Mouse (Mus musculus) mature B cell (primary cell): ENCODE measurements around the gene Dram1.

Experiments used
- in situ Hi-C: fragments of 300-500 bp; cut with MboI; formaldehyde crosslinking; loops from 2 replicates; pipeline ENCODE4 v1.14.3; 2019

Gene Dram1

DNA sequence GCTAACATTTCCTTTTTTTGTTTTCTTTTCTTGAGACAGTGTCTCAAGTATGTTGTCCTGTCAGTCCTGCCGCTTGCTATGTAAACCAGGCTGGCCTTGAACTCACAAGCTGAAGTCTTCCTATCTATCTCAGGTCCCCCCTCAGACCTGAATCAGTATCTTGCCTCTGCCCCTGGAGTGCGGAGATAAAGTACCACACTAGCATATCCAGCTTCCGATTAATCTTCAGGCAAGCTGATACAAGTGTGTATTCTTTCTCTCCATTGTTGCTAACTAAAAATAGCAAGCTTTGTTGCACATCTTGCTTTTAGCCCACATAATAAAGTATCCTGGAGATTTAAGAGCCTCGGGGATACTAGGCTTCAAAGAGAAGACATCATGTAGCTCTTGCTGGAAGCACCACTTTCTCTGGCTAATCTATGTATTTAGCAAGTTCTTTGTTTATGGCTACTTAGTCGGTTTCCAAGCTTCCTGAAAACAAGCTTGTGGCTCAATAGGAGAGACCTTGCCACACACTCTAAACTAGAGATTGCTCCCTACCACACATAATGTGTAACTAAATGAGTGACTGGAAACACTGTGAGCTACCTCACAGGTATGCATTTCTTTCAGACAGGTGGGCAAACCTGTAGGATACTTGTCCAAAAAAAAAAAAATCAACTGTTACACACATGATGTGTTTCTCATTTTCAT is 27.3 kb downstream of the Dram1 start:
- in situ Hi-C loops: no loop called here

DNA sequence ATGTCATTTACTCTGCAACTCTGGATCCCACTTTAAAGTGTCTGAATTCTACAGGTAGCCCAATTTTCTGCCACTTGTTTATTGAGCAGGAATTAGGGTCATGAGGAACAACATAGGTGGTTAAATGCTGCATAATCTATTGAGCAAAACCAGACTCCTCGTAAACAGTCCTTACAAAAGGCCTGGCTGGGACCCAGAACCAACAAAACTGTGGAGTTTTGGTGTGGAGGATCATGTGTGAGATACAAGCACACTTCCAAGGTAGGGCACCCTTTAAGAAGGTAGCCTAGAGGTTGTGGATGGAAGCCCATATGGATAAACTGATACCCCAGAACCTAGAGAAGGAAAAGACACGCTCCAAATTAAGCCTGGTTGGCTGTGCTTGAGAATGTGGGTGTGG is 28.2 kb downstream of the Dram1 start:
- in situ Hi-C loops: no loop called here

DNA sequence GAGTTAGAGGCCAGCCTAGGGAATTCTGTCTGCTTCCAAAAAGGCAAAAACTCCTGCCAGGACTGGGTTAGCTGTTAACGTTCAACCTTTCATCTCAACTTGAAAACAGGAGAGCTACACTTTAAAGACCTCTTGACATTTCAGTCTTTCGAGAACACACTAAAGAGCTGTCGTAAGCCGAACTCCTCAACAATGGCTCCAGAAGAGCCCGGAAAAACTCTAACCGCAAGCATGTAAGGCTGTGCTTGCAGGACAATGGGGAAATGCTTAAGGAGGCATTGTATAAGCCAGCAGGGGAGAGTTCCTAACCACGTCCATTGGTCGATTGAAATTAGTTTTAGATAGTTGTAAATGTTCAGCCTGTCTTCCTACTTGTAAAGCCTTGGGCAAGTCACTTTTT is 29.1 kb downstream of the Dram1 start:
- in situ Hi-C loops: no loop called here

DNA sequence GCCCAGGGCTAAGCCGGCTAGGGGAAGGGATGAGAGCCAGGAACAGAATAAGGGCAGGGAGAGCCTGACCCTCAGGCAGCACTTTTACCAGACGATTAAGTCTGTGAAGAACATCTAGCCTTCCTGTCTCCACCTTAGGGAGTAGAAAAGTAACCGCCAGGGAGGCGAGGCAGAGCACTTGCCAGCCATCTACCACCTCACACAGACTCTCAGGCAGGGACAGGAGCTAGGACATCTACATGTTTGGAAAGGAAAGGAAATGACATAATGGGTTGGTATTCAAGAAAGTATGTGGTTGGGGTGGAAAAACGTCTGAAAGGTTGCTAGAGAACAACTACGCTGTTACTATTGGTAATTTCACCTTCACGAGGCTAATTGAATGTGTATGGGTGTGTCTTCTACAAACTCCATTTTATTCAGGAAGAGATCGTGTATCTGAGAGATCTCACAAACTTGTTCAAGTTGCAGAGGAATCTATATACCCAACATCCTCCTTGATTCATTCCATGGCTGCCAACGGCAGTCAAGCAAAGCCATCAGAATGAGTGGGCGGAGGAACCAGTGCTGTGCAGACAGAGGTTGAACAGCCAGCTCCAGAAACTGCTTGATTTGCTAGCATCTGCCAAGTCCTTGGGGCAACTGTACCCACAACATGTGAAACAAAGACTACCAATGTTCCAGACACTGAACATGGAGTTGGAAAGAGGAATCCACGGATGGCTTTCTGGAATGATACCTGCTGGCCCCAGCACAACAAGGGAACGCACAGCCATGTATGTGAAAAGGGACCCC is 32.2 kb downstream of the Dram1 start:
- in situ Hi-C loops: no loop called here

DNA sequence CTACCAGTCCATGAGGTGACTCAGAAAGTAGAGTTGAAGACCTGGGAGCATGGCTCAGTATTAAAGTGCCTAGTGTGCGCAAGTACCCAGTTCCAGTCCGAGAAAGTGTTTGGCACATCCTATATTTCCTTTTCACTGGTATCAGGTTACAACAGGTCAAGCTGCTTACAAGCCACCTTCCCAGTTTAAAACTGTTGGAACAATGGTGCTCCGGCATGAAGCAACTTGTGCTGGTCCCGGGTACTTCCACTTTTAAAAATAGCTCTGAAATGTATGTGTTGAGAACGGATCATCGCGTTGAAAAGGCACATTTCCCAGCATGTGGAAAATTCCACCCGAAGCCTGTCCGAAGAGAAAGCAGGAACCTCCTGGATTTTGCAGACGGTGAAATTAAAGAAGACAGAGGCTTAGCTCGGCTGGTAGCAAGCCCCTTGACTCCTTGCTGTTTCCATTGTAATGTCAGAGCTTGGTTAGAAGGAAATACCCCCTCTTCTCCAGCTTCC is 32.9 kb downstream of the Dram1 start:
- in situ Hi-C loops: no loop called here

DNA sequence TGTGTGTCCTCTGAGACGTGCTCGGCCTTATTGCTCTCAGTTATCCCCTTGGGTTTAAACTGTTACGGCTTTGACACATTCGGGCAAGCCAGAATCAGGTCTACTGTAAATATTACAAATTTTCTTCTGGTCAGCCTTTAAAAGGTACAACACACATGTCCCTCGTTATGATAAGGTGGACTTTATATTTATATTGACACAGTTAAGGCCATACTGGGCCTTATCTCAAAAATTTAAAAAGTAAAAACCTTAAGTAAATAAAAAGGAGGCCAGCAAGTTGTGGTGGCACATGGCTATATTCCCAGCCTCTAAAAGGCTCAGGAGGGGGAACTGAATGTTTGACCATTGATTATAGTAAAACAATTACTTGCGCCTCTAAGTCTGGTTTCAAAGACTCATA is 37.5 kb downstream of the Dram1 start:
- in situ Hi-C loops: no loop called here

DNA sequence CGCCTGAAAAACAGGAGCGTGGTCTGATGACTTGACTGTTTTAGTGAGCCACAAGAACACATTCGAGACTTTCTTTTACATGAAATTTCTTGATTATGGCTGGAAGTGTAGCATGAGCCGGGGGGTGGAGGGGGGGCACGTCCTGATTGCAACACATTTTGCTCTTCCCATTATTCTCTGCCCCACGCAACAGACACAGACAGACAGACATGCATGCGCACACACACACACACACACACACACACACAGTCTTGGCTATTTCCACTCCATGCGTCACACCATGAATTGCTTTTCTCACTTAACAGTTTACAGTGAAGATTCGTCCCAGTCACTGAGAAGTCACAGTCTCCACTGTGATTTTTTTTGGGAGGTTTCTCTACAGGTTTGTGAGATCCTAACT is 38.2 kb downstream of the Dram1 start:
- in situ Hi-C loops: no loop called here

DNA sequence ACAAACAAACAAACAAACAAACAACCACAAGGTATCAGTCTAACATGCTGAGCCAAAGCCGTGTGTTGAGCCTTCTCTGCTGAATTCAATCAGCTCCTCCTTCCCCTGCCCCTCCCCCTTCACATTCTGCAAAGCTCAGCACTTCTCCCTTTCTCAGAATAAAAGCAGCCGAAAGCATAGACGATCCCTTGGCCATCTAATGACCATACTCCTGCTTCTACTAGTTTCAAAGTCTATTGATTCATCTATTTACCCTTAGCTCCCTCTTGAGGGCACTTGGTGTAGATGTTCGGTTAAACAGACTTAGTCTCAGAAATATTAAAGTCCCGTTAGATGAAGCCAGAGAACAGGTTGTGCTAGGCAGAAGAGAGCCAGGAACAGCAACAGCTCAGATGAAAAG is 48.2 kb downstream of the Dram1 start:
- in situ Hi-C loops: no loop called here

DNA sequence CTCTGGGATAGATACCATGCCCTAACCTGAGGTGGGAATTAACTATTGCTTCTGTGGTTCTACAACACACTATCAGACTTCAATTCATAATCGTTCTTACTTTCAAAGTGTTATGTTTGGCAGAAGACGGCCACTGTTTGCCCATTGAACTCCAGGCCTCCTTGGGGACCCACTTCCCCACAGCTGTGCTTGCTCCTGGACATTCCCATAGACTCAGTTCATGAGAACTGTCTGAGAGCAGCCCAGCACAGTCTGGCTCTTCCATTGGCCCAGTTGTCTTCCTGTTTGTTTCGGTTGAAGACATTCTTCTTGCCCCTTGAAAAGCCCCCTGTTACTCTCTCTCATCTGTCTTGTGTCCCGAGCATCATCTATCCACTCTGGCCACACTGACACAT is 50.8 kb downstream of the Dram1 start:
- in situ Hi-C loops: loop anchor here (10.0 kb wide), 1 partner anchor 773 kb away; no protein-coding TSS in a partner anchor

DNA sequence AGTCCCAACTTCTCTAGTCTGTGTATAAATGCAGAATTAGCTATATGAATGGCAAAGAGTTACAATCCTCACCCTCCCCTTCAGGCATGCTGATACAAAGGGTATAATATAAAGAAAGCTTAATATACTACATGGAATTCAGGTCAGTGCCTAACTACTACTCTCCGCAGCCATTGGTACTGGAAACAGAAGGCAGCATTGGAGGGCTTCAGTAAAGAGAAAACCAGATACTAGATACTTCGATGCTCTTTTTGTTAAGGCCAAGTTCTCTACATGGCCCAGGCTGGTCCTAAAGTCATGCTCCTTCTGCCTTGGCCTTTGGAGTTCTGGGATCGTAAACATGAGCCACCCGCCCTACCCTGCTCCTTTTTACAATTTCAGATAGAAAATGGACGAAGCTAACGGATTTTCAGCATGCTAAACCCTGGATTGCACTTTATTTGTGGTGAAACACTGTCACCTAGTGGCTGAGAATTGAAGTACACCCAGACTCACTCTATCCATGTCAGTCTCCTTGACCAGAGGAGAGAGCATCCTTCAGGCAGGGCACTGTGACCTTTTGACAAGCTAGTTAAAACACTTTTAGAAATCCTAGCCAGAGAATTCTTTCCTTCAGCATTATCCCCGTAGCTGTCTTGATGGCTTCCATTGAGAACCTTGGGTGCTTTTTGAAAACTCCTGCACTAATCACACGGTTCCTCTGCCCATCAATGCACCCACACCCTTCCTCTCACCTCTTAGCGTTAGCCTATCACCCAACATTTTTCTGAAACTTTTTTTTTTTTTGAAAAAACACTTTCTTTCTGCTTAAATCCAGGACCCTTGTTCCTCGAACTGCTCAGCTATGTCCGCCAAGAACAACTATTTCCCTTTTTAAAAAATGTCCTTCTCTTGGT is 51.5 kb downstream of the Dram1 start:
- in situ Hi-C loops: loop anchor here (10.0 kb wide), 1 partner anchor 773 kb away; no protein-coding TSS in a partner anchor

DNA sequence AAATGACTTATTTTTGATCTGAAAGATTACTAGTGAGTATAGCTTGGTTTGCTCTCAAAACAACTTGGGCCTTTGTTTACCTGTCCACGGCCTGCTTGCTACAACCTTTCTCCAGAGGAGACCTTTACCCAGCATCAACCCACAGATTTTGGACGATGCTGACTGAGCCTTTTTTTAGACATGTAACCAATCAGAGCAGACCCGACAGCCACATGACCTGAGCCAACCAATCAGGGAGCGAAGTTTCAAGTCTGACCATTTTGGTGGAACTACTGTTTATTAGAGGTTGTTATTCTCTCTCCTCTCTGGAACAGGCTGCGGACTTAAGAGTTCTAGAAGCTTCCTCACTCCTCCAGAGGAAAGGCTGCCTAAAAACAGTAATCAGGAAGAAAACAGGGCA is 57.1 kb downstream of the Dram1 start:
- in situ Hi-C loops: loop anchor here (10.0 to 25.0 kb wide), 2 partner anchors 459 to 767 kb away; partner anchors contain the start of gene Igf1

DNA sequence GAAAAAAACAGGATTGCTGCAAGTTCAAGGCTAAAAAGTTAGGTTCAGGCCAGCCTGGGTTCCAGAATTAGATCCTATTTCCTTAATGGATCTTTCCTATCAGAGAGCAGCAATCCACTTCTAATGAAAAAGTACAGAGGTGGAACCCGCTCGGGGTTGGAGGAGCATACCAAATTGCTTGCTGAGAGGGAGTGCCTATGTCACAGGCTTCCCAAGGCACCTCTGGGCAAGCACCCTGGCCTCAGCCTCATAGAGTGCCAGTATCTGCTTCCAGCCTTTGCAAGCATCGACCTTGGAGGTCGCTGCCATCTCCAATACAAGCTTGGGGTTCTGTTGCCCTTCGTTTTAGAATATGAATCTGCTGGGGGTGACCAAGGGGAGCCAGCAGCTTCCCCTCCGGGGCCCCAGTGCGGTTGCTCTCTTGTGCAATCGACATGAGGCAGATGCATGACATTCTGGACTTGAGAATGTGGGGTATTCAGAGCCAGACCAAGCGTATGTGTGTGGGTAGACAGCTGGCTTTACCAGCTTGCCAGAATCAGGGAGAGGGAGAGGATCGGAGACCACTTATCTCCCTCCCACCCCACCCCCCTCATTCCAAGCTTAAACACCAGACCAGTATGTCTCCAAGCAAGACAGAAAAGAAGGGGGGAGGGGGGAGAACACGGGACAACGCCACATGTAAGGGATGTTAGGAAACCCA is 58.0 kb downstream of the Dram1 start:
- in situ Hi-C loops: loop anchor here (10.0 to 25.0 kb wide), 2 partner anchors 459 to 766 kb away; partner anchors contain the start of gene Igf1

DNA sequence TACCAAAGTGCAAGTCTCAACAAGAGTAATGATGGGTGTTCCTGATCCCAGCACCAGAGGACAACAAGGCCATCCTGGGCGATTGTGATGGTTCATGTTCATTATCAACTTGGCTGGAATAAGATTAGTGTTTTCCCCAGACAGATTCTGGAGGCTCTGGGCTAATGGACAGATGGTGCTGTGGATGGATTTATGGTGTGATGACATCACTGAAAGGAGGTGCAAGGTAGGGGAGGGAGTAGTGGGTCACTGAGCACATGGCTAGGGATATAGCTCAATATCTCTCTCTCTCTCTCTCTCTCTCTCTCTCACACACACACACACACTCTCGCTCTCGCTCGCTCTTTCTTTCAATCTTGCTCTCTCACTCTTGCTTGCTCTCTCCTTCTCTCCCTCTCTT is 60.7 kb downstream of the Dram1 start:
- in situ Hi-C loops: loop anchor here (25.0 kb wide), 1 partner anchor 456 kb away; the partner anchor contains the start of gene Igf1

DNA sequence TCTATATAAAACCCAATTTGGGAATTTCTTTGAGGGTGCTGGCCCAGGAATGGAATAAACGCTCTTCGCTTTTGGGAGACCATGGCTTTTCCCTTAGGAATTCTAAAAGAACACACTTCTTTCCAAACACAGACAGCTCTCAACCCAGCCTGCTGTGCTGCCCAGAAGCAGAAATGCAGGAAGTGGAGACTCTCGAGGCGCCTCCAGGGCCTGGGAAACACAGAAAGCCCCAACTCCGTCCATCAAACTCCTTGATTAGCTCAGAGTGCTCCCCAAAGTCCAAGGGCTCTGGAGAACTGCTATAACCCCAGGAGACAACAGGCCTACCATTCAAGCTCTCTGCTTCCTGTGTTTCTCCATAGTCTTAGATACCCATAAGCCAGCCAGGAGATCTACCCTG is 61.7 kb downstream of the Dram1 start:
- in situ Hi-C loops: loop anchor here (25.0 kb wide), 1 partner anchor 455 kb away; the partner anchor contains the start of gene Igf1

DNA sequence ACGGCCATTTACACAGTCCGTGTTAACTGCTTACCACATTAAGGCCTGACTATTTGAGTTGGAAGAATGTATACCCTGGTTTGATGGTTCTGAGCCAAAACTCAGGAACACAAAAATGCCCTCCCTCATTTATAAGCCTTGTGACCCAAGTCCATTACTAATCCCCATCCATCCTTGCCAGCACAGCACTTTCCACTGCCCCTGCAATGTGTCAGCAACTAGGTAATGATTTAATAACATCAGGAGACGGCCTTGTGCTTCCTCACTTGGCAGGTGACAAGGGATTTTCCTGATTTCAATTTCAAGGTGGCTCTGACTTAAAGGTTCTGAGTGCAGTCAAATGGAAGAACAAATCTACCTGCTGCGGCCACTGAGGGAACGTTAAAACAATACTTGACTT is 64.0 kb downstream of the Dram1 start:
- in situ Hi-C loops: loop anchor here (25.0 kb wide), 1 partner anchor 453 kb away; the partner anchor contains the start of gene Igf1

DNA sequence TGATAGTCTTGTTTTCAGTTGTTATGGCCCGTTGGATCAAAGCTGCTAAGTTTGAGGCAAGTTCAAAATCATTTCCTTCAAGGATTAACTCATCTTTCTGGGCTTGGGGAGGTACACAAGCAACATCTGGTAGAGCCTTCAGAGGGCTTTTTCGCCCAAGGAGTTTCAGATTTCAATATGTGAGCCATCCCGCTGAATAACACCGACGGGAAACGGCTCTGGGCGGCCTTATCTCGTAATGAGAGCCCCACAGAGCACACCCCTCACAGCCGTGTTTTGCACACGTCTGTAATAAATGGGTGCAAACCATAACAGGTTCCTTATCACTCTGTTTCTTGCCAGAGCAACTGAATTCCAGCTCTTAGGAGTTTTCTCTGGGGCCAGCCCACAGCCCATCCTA is 69.0 kb downstream of the Dram1 start:
- in situ Hi-C loops: loop anchor here (25.0 kb wide), 1 partner anchor 448 kb away; the partner anchor contains the start of gene Igf1

DNA sequence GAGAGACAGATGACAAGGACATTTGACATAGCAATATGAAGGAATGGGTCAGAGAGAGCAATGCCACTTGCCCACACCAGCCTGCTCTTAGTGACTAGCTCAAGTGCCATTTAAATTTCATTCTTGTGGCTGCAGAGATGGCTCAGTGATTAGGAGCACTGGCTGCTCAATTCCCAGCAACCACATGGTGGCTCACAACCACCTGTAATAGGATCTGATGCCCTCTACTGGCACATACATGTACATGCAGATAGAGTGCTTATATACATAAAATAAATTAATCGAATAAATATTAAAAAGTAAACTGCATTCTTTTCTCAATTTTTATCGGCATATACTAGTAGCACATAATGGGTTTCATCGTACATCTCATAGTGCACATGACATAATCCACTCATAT is 72.6 kb downstream of the Dram1 start:
- in situ Hi-C loops: loop anchor here (25.0 kb wide), 1 partner anchor 444 kb away; the partner anchor contains the start of gene Igf1

DNA sequence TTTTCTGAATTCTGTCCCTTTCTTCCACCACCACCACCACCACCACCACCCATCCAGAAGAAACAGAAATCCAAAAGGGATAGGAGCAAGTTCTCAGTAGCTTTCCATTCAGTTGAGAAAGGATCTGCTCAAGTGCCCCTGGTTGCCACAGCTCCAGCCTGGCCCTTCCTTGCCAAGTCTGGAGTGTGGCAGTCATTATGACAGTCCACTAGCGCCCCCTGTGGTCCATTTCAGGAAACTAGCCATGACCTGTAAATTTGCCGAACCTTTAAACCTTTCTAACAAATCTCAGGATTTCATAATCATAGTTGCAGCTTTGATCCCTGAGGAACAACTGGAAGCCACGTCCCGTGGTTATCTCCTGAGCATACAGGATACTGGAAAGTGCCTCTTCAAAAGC is 74.6 kb downstream of the Dram1 start:
- in situ Hi-C loops: loop anchor here (25.0 kb wide), 1 partner anchor 442 kb away; the partner anchor contains the start of gene Igf1

DNA sequence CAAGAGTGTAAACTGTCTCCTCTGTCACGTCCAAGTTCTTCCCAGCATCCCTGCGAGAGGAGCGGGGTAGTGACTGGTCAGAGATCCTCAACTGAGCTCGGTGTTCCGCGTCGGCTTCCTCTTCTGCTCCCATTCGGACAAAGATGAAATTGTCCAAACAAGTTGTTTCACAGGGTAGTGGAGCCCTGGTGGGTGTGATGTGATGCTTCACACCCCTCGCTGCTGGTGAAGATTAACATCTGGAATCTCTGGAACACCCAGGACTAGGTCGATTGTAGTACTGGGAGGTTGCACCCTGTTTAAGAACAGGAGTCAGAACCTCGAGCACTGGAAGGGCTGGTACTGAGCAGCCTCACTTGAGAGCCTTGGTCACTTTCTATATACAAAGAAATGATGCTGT is 75.8 kb downstream of the Dram1 start:
- in situ Hi-C loops: loop anchor here (25.0 kb wide), 1 partner anchor 441 kb away; the partner anchor contains the start of gene Igf1

DNA sequence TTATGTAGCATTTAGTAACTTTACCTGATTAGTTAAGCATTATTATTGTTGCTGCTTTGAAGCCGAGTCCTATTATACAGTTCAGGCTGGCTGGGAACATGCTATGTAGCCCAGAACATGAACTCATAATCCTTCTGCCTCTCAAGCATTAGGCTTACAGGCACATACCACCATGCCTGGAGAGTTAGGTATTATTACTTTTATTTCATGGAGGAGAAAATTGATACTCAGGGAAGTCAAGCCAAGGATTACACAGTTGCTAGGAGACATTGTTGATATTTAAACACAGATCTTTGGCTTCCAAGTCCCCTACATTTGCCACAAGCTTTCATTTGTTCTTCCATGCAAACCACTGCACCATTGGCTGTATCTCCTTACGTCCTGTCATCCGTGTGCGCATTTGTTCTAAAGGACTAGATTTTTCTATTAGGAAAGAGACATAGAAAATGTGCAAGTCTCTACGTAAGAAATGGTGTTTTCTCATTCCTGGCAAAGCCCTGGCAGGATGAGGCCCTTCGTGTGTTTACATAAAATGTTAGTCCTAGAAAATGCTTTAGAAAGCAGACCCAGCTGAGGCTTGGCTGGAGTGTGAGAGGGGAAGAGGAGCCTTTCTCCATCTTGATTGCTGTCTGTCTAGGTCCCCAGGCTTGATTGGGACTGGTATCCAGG is 76.9 kb downstream of the Dram1 start:
- in situ Hi-C loops: loop anchor here (25.0 kb wide), 1 partner anchor 440 kb away; the partner anchor contains the start of gene Igf1
